Mouse (Mus musculus) MEL (cell line): ENCODE data around the gene Lrrn3. TPM values are rescaled to one million over a fixed set of nuclear protein-coding genes. Genes with fewer than 3 reads are reported as not detected.

Experiments used
- DNase-seq: peaks from one replicate; pipeline ENCODE4 v3.0.0; 2011; ENCODE audit warnings: low read depth, low spot score
- H3K27ac ChIP-seq: 2 replicates; pipeline ENCODE4 v1.5.1; 2012; ENCODE audit warnings: low read depth, mild to moderate bottlenecking, control low read depth, low read length, moderate library complexity; ENCODE audit not compliant: control insufficient read depth
- H3K27me3 ChIP-seq, 2 experiments: fragments of 150-350 bp in 1 of 2; sonication (generic) in 1 of 2; 2 replicates each; pipeline ENCODE4 v1.6.1; 2012; ENCODE audit warnings: low read length in 2 of 2, mild to moderate bottlenecking in 2 of 2, improper control_type of control experiment in 1 of 2, moderate library complexity in 1 of 2; ENCODE audit not compliant: insufficient read depth in 2 of 2, control insufficient read depth in 1 of 2
- H3K36me3 ChIP-seq, 2 experiments: 2 replicates each; pipeline ENCODE4 v1.6.1; 2012 to 2014; ENCODE audit warnings: low read length in 2 of 2, improper control_type of control experiment in 1 of 2, inconsistent platforms in 1 of 2, mild to moderate bottlenecking in 1 of 2; ENCODE audit not compliant: insufficient read depth in 2 of 2, control insufficient read depth in 1 of 2
- H3K4me1 ChIP-seq, 2 experiments: fragments of 150-350 bp in 1 of 2; sonication (generic) in 1 of 2; 2 replicates each; pipeline ENCODE4 v1.6.1; 2012; ENCODE audit warnings: low read length in 2 of 2, improper control_type of control experiment in 1 of 2, mild to moderate bottlenecking in 1 of 2; ENCODE audit not compliant: insufficient read depth in 2 of 2, control insufficient read depth in 1 of 2
- H3K4me3 ChIP-seq, 2 experiments: fragments of 150-350 bp in 1 of 2; sonication (generic) in 1 of 2; 2 replicates each; pipeline ENCODE4 v1.5.1; 2012; ENCODE audit warnings: low read depth in 2 of 2, low read length in 2 of 2, mild to moderate bottlenecking in 2 of 2, moderate library complexity in 2 of 2, control low read depth in 1 of 2, improper control_type of control experiment in 1 of 2; ENCODE audit not compliant: control insufficient read depth in 1 of 2, insufficient read depth in 1 of 2
- H3K79me2 ChIP-seq: 2 replicates; pipeline ENCODE4 v1.6.1; 2012; ENCODE audit warnings: mild to moderate bottlenecking, low read length, moderate library complexity; ENCODE audit not compliant: control insufficient read depth, poor library complexity, insufficient read depth
- H3K9ac ChIP-seq: 2 replicates; pipeline ENCODE4 v1.6.1; 2012; ENCODE audit warnings: low read depth, mild to moderate bottlenecking, control low read depth, low read length, moderate library complexity; ENCODE audit not compliant: control insufficient read depth, poor library complexity, severe bottlenecking
- H3K9me3 ChIP-seq: fragments of 150-350 bp; sonication (generic); replicated peaks from 2 replicates; pipeline ENCODE4 v1.6.1; 2012; ENCODE audit warnings: mild to moderate bottlenecking, low read length, improper control_type of control experiment, moderate library complexity; ENCODE audit not compliant: insufficient read depth
- CHD1 ChIP-seq: IDR thresholded peaks from 2 replicates; pipeline ENCODE4 v1.6.1; 2012; ENCODE audit warnings: low read depth, mild to moderate bottlenecking, inconsistent platforms, low read length, improper control_type of control experiment
- CHD2 ChIP-seq: IDR thresholded peaks from 2 replicates; pipeline ENCODE4 v1.6.1; 2011; ENCODE audit warnings: low read length, improper control_type of control experiment
- CTCF ChIP-seq, 3 experiments: IDR thresholded peaks in 2 of 3; conservative IDR thresholded peaks in 1 of 3; 2 replicates each; pipeline ENCODE4 v1.5.1; 2011 to 2012; ENCODE audit warnings: low read length in 3 of 3, low read depth in 2 of 3, mild to moderate bottlenecking in 2 of 3, improper control_type of control experiment in 1 of 3, inconsistent platforms in 1 of 3, mixed read lengths in 1 of 3, moderate library complexity in 1 of 3; ENCODE audit not compliant: control insufficient read depth in 1 of 3, insufficient read depth in 1 of 3, poor library complexity in 1 of 3, severe bottlenecking in 1 of 3
- E2F4 ChIP-seq: IDR thresholded peaks from 2 replicates; pipeline ENCODE4 v1.6.1; 2011; ENCODE audit warnings: low read depth, low read length, improper control_type of control experiment, borderline replicate concordance
- ELF1 ChIP-seq: IDR thresholded peaks from 2 replicates; pipeline ENCODE4 v1.6.1; 2014; ENCODE audit warnings: low read depth, mild to moderate bottlenecking, inconsistent platforms, low read length, improper control_type of control experiment, moderate library complexity
- GATA1 ChIP-seq: IDR thresholded peaks from 2 replicates; pipeline ENCODE4 v1.6.1; 2011; ENCODE audit warnings: low read depth, low read length, improper control_type of control experiment
- MAFK ChIP-seq: IDR thresholded peaks from 2 replicates; pipeline ENCODE4 v1.6.1; 2011; ENCODE audit warnings: low read depth, mild to moderate bottlenecking, low read length, improper control_type of control experiment, borderline replicate concordance
- MXI1 ChIP-seq: IDR thresholded peaks from 2 replicates; pipeline ENCODE4 v1.6.1; 2011; ENCODE audit warnings: mild to moderate bottlenecking, low read depth, low read length, improper control_type of control experiment
- MYB ChIP-seq: IDR thresholded peaks from 2 replicates; pipeline ENCODE4 v1.6.1; 2011; ENCODE audit warnings: mild to moderate bottlenecking, low read depth, low read length, improper control_type of control experiment
- MYC ChIP-seq: IDR thresholded peaks from 2 replicates; pipeline ENCODE4 v1.6.1; 2011; ENCODE audit warnings: low read depth, mild to moderate bottlenecking, low read length, improper control_type of control experiment, moderate library complexity
- NELFE ChIP-seq: IDR thresholded peaks from 2 replicates; pipeline ENCODE4 v1.6.1; 2011; ENCODE audit warnings: low read depth, low read length, improper control_type of control experiment
- POLR2AphosphoS5 ChIP-seq: IDR thresholded peaks from 2 replicates; pipeline ENCODE4 v1.6.1; 2012; ENCODE audit warnings: low read depth, borderline replicate concordance, mild to moderate bottlenecking, inconsistent platforms, low read length, moderate library complexity, mixed read lengths
- SIN3A ChIP-seq: IDR thresholded peaks from 2 replicates; pipeline ENCODE4 v1.6.1; 2012; ENCODE audit warnings: low read length, improper control_type of control experiment, inconsistent platforms
- SMC3 ChIP-seq: IDR thresholded peaks from 2 replicates; pipeline ENCODE4 v1.6.1; 2011; ENCODE audit warnings: low read depth, low read length, improper control_type of control experiment
- TAL1 ChIP-seq: IDR thresholded peaks from 2 replicates; pipeline ENCODE4 v1.6.1; 2012; ENCODE audit warnings: mild to moderate bottlenecking, inconsistent platforms, low read length, moderate library complexity, mixed read lengths
- TBP ChIP-seq: IDR thresholded peaks from 2 replicates; pipeline ENCODE4 v1.8.0; 2011; ENCODE audit warnings: low read depth, low read length, improper control_type of control experiment
- UBTF ChIP-seq: IDR thresholded peaks from 2 replicates; pipeline ENCODE4 v1.6.1; 2012; ENCODE audit warnings: low read depth, mild to moderate bottlenecking, inconsistent platforms, low read length, improper control_type of control experiment, moderate library complexity, borderline replicate concordance; ENCODE audit not compliant: insufficient read depth
- ZMIZ1 ChIP-seq: IDR thresholded peaks from 2 replicates; pipeline ENCODE4 v1.6.1; 2012; ENCODE audit warnings: low read depth, mild to moderate bottlenecking, inconsistent platforms, low read length, improper control_type of control experiment, moderate library complexity
- polyA plus RNA-seq, 2 experiments: library from polyadenylated mRNA; stranded (reverse) in 1 of 2; unstranded in 1 of 2; fragments of >175 nt in 1 of 2; fragments of >200 nt in 1 of 2; gene quantifications; 2 replicates each; pipeline versions ENCODE4 v1.2.1 to v1.2.4; 2012; ENCODE audit warnings: low replicate concordance in 2 of 2, low read depth in 1 of 2; ENCODE audit not compliant: insufficient read length in 2 of 2, insufficient read depth in 1 of 2, missing spikeins in 1 of 2
- total RNA-seq: library from RNA; depleted of rRNA; stranded (reverse); fragments of 300-350 nt; gene quantifications from 2 replicates; pipeline ENCODE4 v1.2.3, GENCODE M21; 2012; rRNA removed

Gene Lrrn3
- total RNA-seq: not detected in 2 replicates
- polyA plus RNA-seq: not detected

GRCm38 (mm10) chr12:41486331-41486730 is at the start of gene Lrrn3:
Gene Lrrn3 (minus strand): TSS chr12:41486431.
- Histone ChIP-seq H3K36me3 (no peaks in the 10 kb centered on the region), H3K4me1 (peaks cover 0 to 2% of the 10 kb centered on the region in 2 experiments; a peak in 1 of 4 replicates), H3K9ac (no peak within 1 kb of the TSS), H3K79me2 (no peaks in the 10 kb centered on the region), H3K9me3 (no peaks in the 10 kb centered on the region), H3K27me3 (no peaks in the 10 kb centered on the region), H3K27ac (no peak within 1 kb of the TSS), H3K4me3 (no peak within 1 kb of the TSS)
- no peak for DNase-seq
- TF ChIP-seq TBP: no peak
- no peak for TF ChIP-seq E2F4
- no peak for TF ChIP-seq UBTF
- TF ChIP-seq POLR2AphosphoS5: no peak
- TF ChIP-seq MAFK: no peak
- TF ChIP-seq CTCF (IDR thresholded peaks at IDR 0.05 in 2 of 3, conservative IDR thresholded peaks at IDR 0.05 in 1 of 3; ENCODE audit: control insufficient read depth in 1 of 3, insufficient read depth in 1 of 3, low read depth in 2 of 3, low read length in 3 of 3, poor library complexity in 1 of 3, severe bottlenecking in 1 of 3): no peak

- no peaks in the 10 kb centered on the region for H3K9me3 ChIP-seq
- H3K36me3 ChIP-seq: no peaks in the 10 kb centered on the region
- no peak overlapping the region for H3K27ac ChIP-seq
- H3K27me3 ChIP-seq: no peaks in the 10 kb centered on the region
- H3K4me1 ChIP-seq: no peaks in the 10 kb centered on the region
- no peak overlapping the region for H3K9ac ChIP-seq
- no peak for DNase-seq
- no peaks in the 10 kb centered on the region for H3K79me2 ChIP-seq
- no peak overlapping the region for H3K4me3 ChIP-seq
- TF ChIP-seq UBTF: no peak
- no peak for TF ChIP-seq CTCF (IDR thresholded peaks at IDR 0.05 in 2 of 3, conservative IDR thresholded peaks at IDR 0.05 in 1 of 3; ENCODE audit: control insufficient read depth in 1 of 3, insufficient read depth in 1 of 3, low read depth in 2 of 3, low read length in 3 of 3, poor library complexity in 1 of 3, severe bottlenecking in 1 of 3)
- TF ChIP-seq POLR2AphosphoS5: no peak
- TF ChIP-seq CHD2: no peak
- TF ChIP-seq ZMIZ1: no peak
- no peak for TF ChIP-seq ELF1
- TF ChIP-seq GATA1: no peak
- TF ChIP-seq E2F4: no peak
- no peak for TF ChIP-seq MYC
- TF ChIP-seq MYB: no peak
- TF ChIP-seq NELFE: no peak
- TF ChIP-seq MXI1: no peak
- no peak for TF ChIP-seq TBP
- TF ChIP-seq SIN3A: no peak
- TF ChIP-seq TAL1: no peak
- TF ChIP-seq CHD1: no peak
- no peak for TF ChIP-seq SMC3
- TF ChIP-seq, all 39 proteins: peak for 0
Measured at GRCm38 (mm10) chr12:41528410-41528809, 42.2 kb upstream of the Lrrn3 start.
